Mouse (Mus musculus): ENCODE measurements around the gene Polr1e. TPM values are rescaled to one million over a fixed set of nuclear protein-coding genes. Genes with fewer than 3 reads are reported as not detected.
"Not testable (repeated sequence)": the region's sequence is repeated elsewhere in the genome, so short reads cannot be mapped to it uniquely, and the experiment has no call there.

The Polr1e gene
- polyA plus RNA-seq, 1 experiment from 2014 or later: 59.8 TPM

DNA sequence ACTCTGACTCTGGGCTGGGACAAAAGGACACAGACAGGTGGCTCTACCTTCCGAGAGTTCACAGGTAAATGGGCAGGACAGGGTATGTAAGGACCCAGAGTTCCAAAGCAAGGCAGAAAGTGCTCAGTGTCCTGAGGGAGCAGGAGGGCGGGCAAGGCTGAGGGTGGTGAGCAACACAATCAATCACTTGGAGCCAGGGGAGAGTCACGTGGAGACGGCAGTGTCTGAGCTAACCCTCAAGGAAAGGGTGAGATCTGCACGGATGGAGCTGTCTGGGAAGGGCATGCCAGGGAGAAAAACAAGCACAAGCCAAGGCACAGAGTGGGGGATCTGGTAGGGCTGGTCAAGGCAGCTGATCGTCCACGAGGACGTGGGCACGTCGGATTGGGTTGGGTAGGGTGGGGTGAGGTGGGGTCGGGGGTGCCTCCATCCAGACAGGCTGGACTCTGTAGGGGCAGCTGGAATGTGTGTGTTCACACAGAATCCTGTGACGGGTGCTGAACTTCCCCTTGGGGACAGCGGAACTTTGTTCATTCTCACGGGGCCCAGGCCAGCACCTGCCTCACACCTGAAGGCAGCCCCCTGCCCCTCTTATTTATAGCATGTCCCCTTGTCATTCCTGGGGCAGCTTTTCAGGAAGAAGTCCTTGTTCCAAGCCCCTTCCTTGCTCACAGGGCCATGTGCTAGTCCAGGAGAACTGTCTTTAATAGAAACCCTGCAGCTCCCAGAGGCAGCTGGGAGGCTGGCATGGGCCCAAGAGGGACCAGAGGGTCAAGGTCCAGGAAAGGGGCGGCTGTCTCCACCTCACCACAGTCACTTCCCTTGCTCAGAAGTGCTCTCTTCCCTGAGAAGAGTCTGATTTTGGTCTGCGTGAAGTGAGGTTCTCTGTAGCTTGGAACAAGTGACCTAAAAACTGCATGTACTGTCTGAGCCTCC is 16.6 kb downstream of the Polr1e start:
- no peak for ATAC-seq (replicated peaks; ENCODE audit: insufficient number of reproducible peaks, low FRiP score, low TSS enrichment, low read depth)
- Histone ChIP-seq H3K4me1 (ENCODE audit: control insufficient read depth, insufficient read depth, low read length) (no peaks in the 10 kb centered on the region), H3K36me3 (replicated peaks; ENCODE audit: control insufficient read depth, insufficient read depth, low read depth, low read length) (no peaks in the 10 kb centered on the region; the same call in 1 of the 2 replicates), H3K27ac (replicated peaks; ENCODE audit: low read depth, low read length) (no peak overlapping the region), H3K9ac (replicated peaks; ENCODE audit: low read length) (no peak overlapping the region), H3K4me3 (ENCODE audit: low read depth, low read length) (no peak overlapping the region), H3K4me2 (ENCODE audit: low read depth, low read length) (no peak overlapping the region), H3K9me3 (replicated peaks; ENCODE audit: control insufficient read depth, low read length) (no peaks in the 10 kb centered on the region), H3K27me3 (ENCODE audit: control insufficient read depth, insufficient read depth, low read length) (no peaks in the 10 kb centered on the region)
- 79% methylated on average over 16 of the region's 16 CpGs for WGBS
- no peak for DNase-seq (ENCODE audit: low spot score)

DNA sequence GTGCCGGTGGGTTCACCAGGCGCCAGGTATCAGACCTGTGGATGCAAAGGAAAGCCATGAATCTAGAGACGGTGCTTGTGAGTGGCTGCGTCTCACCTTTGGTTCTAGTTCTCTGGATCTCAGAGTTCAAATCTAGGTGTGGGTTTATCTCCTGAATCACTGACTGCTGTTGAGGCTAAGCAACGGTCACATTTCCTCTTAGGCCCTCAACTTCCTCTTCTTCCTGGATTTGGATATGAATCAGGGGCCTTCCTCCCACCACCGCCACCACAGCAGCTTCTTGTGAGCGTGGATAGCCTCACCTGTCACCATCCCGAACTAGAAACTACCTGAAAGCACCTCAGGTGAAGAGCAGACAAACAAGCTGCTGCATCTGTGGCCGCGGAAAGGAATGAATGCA is 17.7 kb downstream of the Polr1e start:
- Histone ChIP-seq H3K27ac (replicated peaks; ENCODE audit: low read depth, low read length) (no peak overlapping the region), H3K9ac (replicated peaks; ENCODE audit: low read length) (no peak overlapping the region), H3K36me3 (replicated peaks; ENCODE audit: control insufficient read depth, insufficient read depth, low read depth, low read length) (peaks cover 2% of the 10 kb centered on the region; the same call in 1 of the 2 replicates), H3K9me3 (replicated peaks; ENCODE audit: control insufficient read depth, low read length) (no peaks in the 10 kb centered on the region), H3K4me2 (ENCODE audit: low read depth, low read length) (no peak overlapping the region), H3K27me3 (ENCODE audit: control insufficient read depth, insufficient read depth, low read length) (no peaks in the 10 kb centered on the region), H3K4me1 (ENCODE audit: control insufficient read depth, insufficient read depth, low read length) (no peaks in the 10 kb centered on the region), H3K4me3 (ENCODE audit: low read depth, low read length) (no peak overlapping the region)
- 90% methylated on average over 10 of the region's 10 CpGs for WGBS
- no peak for ATAC-seq (replicated peaks; ENCODE audit: insufficient number of reproducible peaks, low FRiP score, low TSS enrichment, low read depth)
- no peak for DNase-seq (ENCODE audit: low spot score)

GRCm38 (mm10) chr4:45036571-45036970 is 18.2 kb downstream of the Polr1e start:
- Histone ChIP-seq H3K4me2 (ENCODE audit: low read depth, low read length) (no peak overlapping the region), H3K4me3 (ENCODE audit: low read depth, low read length) (no peak overlapping the region), H3K36me3 (replicated peaks; ENCODE audit: control insufficient read depth, insufficient read depth, low read depth, low read length) (peaks cover 2% of the 10 kb centered on the region; the same call in 1 of the 2 replicates), H3K9ac (replicated peaks; ENCODE audit: low read length) (no peak overlapping the region), H3K27ac (replicated peaks; ENCODE audit: low read depth, low read length) (no peak overlapping the region), H3K4me1 (ENCODE audit: control insufficient read depth, insufficient read depth, low read length) (no peaks in the 10 kb centered on the region), H3K27me3 (ENCODE audit: control insufficient read depth, insufficient read depth, low read length) (no peaks in the 10 kb centered on the region), H3K9me3 (replicated peaks; ENCODE audit: control insufficient read depth, low read length) (no peaks in the 10 kb centered on the region)
- no peak for ATAC-seq (replicated peaks; ENCODE audit: insufficient number of reproducible peaks, low FRiP score, low TSS enrichment, low read depth)
- DNase-seq (ENCODE audit: low spot score): no peak
- 83% methylated on average over 5 of the region's 5 CpGs for WGBS

GRCm38 (mm10) chr4:45037455-45038410 is 19.4 kb downstream of the Polr1e start:
- ATAC-seq (replicated peaks; ENCODE audit: insufficient number of reproducible peaks, low FRiP score, low TSS enrichment, low read depth) (no peak), DNase-seq (ENCODE audit: low spot score) (no peak)
- WGBS: 93% methylated on average over 13 of the region's 13 CpGs
- H3K27ac ChIP-seq (replicated peaks; ENCODE audit: low read depth, low read length): no peak overlapping the region
- H3K4me3 ChIP-seq (ENCODE audit: low read depth, low read length): no peak overlapping the region
- H3K4me1 ChIP-seq (ENCODE audit: control insufficient read depth, insufficient read depth, low read length): no peaks in the 10 kb centered on the region
- H3K27me3 ChIP-seq (ENCODE audit: control insufficient read depth, insufficient read depth, low read length): no peaks in the 10 kb centered on the region
- H3K9ac ChIP-seq (replicated peaks; ENCODE audit: low read length): no peak overlapping the region
- peaks cover 2% of the 10 kb centered on the region; the same call in 1 of the 2 replicates for H3K36me3 ChIP-seq (replicated peaks; ENCODE audit: control insufficient read depth, insufficient read depth, low read depth, low read length)
- no peaks in the 10 kb centered on the region for H3K9me3 ChIP-seq (replicated peaks; ENCODE audit: control insufficient read depth, low read length)
- H3K4me2 ChIP-seq (ENCODE audit: low read depth, low read length): no peak overlapping the region

GRCm38 (mm10) chr4:45038879-45039278 is 20.5 kb downstream of the Polr1e start:
- H3K9me3 ChIP-seq (replicated peaks; ENCODE audit: control insufficient read depth, low read length); ATAC-seq (replicated peaks; ENCODE audit: insufficient number of reproducible peaks, low FRiP score, low TSS enrichment, low read depth); H3K4me1 ChIP-seq (ENCODE audit: control insufficient read depth, insufficient read depth, low read length); H3K4me3 ChIP-seq (ENCODE audit: low read depth, low read length); H3K4me2 ChIP-seq (ENCODE audit: low read depth, low read length); H3K36me3 ChIP-seq (replicated peaks; ENCODE audit: control insufficient read depth, insufficient read depth, low read depth, low read length); DNase-seq (ENCODE audit: low spot score); H3K27ac ChIP-seq (replicated peaks; ENCODE audit: low read depth, low read length); H3K9ac ChIP-seq (replicated peaks; ENCODE audit: low read length); H3K27me3 ChIP-seq (ENCODE audit: control insufficient read depth, insufficient read depth, low read length): not testable (repeated sequence)
- WGBS: 56% methylated on average over 8 of the region's 8 CpGs

DNA sequence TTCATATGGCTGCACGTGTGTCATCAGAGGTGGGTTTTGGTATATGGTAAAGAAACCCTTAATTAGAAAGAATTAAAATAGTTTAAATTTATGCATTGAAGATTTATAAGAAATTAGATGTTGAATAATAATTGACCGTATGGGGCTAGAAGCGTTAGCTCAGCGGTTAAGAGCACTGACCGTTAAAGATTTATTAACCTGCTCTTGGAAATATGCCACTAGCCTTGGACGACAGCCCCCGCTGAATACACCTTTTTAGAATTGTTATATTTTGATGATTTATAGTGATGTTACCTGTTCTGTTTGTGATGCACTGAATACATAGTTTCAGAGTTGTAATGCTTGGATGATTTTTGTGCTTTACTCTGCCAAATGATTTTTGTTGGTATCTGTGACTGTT is 21.2 kb downstream of the Polr1e start:
- H3K9ac ChIP-seq (replicated peaks; ENCODE audit: low read length); DNase-seq (ENCODE audit: low spot score); ATAC-seq (replicated peaks; ENCODE audit: insufficient number of reproducible peaks, low FRiP score, low TSS enrichment, low read depth); H3K27ac ChIP-seq (replicated peaks; ENCODE audit: low read depth, low read length); H3K4me1 ChIP-seq (ENCODE audit: control insufficient read depth, insufficient read depth, low read length); H3K4me3 ChIP-seq (ENCODE audit: low read depth, low read length); H3K9me3 ChIP-seq (replicated peaks; ENCODE audit: control insufficient read depth, low read length); H3K4me2 ChIP-seq (ENCODE audit: low read depth, low read length); H3K27me3 ChIP-seq (ENCODE audit: control insufficient read depth, insufficient read depth, low read length); H3K36me3 ChIP-seq (replicated peaks; ENCODE audit: control insufficient read depth, insufficient read depth, low read depth, low read length): not testable (repeated sequence)
- WGBS: 92% methylated on average over 7 of the region's 7 CpGs

DNA sequence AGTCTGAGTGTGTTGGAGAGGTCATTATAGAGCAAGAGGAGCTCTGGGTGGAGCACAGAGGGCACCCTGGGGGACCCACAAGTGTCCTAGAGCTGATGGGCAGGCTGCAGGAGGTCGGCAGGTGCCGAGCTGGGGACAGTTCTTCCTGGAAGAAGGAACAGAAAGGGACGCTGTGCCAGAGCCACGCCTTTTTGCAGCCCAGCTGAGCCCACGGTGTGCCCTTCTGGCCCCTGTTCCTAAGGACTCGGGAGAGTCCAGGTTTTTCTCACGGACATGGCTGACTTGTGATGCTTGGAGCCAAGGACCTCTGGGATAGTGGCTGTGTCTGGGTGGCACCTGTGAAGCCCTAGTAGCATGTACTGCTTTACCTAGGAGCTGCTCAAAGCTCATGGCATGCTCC is 22.4 kb downstream of the Polr1e start:
- no peak overlapping the region for H3K4me3 ChIP-seq (ENCODE audit: low read depth, low read length)
- no peak overlapping the region for H3K27ac ChIP-seq (replicated peaks; ENCODE audit: low read depth, low read length)
- 89% methylated on average over 7 of the region's 7 CpGs for WGBS
- no peaks in the 10 kb centered on the region for H3K27me3 ChIP-seq (ENCODE audit: control insufficient read depth, insufficient read depth, low read length)
- H3K36me3 ChIP-seq (replicated peaks; ENCODE audit: control insufficient read depth, insufficient read depth, low read depth, low read length): 0 out of 2 replicates have a peak, but pooled peaks cover 2% of the 10 kb centered on the region
- ATAC-seq (replicated peaks; ENCODE audit: insufficient number of reproducible peaks, low FRiP score, low TSS enrichment, low read depth) (no peak), DNase-seq (ENCODE audit: low spot score) (no peak)
- H3K9me3 ChIP-seq (replicated peaks; ENCODE audit: control insufficient read depth, low read length): no peaks in the 10 kb centered on the region
- no peaks in the 10 kb centered on the region for H3K4me1 ChIP-seq (ENCODE audit: control insufficient read depth, insufficient read depth, low read length)
- H3K9ac ChIP-seq (replicated peaks; ENCODE audit: low read length): no peak overlapping the region
- H3K4me2 ChIP-seq (ENCODE audit: low read depth, low read length): no peak overlapping the region
